Mouse (Mus musculus) MEL-GATA-1-ER (cell line): Measurements from ENCODE around the gene Chga.
A peak's percentile ranks its signal among the peaks of the same experiment; 100 is the strongest.

ENCODE experiments used
- DNase-seq: peaks from one replicate; pipeline ENCODE4 v3.0.0-alpha.2; 2012; ENCODE audit warnings: low read depth; ENCODE audit errors: extremely low read depth

Gene Chga

GRCm38 (mm10) chr12:102554721-102555516, at the start of gene Chga:
Gene Chga (plus strand): TSS chr12:102554969.
- DNase-seq: no peak

- DNase-seq: peak; percentile 43
These were observed 49.5 kb upstream of the Chga start for GRCm38 (mm10) chr12:102505131-102505713.

GRCm38 (mm10) chr12:102505949-102506348, 48.8 kb upstream of the Chga start:
- peak; percentile 97 for DNase-seq

- no peak for DNase-seq
These were observed 43.4 kb upstream of the Chga start for GRCm38 (mm10) chr12:102511363-102511762.

GRCm38 (mm10) chr12:102514151-102514550, 40.6 kb upstream of the Chga start:
- DNase-seq: no peak

- DNase-seq: no peak
These were observed 40.0 kb upstream of the Chga start for GRCm38 (mm10) chr12:102514751-102515150.

GRCm38 (mm10) chr12:102516151-102516550, 38.6 kb upstream of the Chga start:
- DNase-seq: no peak

GRCm38 (mm10) chr12:102517647-102518046, 37.1 kb upstream of the Chga start:
- no peak for DNase-seq

GRCm38 (mm10) chr12:102519929-102520720, 34.6 kb upstream of the Chga start:
- DNase-seq: no peak

- no peak for DNase-seq
These were observed 32.9 kb upstream of the Chga start for GRCm38 (mm10) chr12:102521777-102522319.

- DNase-seq: peak; percentile 37
These were observed 30.6 kb upstream of the Chga start for GRCm38 (mm10) chr12:102524216-102524615.

GRCm38 (mm10) chr12:102524760-102525159, 30.0 kb upstream of the Chga start:
- DNase-seq: peak; percentile 46

GRCm38 (mm10) chr12:102527989-102528388, 26.8 kb upstream of the Chga start:
- no peak for DNase-seq

- DNase-seq: no peak
These were observed 19.0 kb upstream of the Chga start for GRCm38 (mm10) chr12:102535796-102536195.

GRCm38 (mm10) chr12:102540278-102540677, 14.5 kb upstream of the Chga start:
- DNase-seq: no peak

GRCm38 (mm10) chr12:102541168-102541567, 13.6 kb upstream of the Chga start:
- DNase-seq: no peak

- no peak for DNase-seq
These were observed 9.6 kb upstream of the Chga start for GRCm38 (mm10) chr12:102545122-102545521.

- DNase-seq: peak; percentile 50
These were observed 4.2 kb upstream of the Chga start for GRCm38 (mm10) chr12:102550529-102550928.

- DNase-seq: no peak
These were observed 3.6 kb upstream of the Chga start for GRCm38 (mm10) chr12:102551186-102551585.

- DNase-seq: no peak
These were observed 2.8 kb upstream of the Chga start for GRCm38 (mm10) chr12:102552001-102552400.

GRCm38 (mm10) chr12:102553705-102554275, 979 bp upstream of the Chga start:
- DNase-seq: no peak
